Mouse (Mus musculus): ENCODE data around the gene Fbxl13. TPM values are rescaled to one million over a fixed set of nuclear protein-coding genes. Genes with fewer than 3 reads are reported as not detected.

Gene Fbxl13
- polyA plus RNA-seq, 1 experiment from 2014 or later, result 0.26 TPM

DNA sequence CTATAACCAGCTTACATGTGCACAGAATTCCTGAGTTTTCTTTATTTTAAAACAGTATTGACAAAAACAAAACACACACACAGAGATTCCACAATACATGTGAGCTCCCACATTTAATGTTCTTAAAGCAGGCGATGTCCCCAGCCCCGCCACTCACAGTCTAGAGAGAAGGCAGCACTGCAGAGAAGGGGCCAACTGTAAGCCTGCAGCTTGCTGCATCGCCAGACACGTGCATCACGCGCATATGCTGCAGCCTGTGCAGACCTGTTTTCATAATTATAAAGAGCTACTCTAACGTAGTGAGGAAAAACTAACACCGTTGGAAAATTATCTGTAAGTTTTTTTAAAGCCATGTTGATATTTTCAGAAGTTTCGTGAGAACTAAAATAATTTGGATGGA, 28.3 kb upstream of the Fbxl13 start:
- Histone ChIP-seq H3K27me3 (ENCODE audit: insufficient read depth, poor library complexity, severe bottlenecking) (no peaks in the 10 kb centered on the region), H3K36me3 (peaks cover 12% of the 10 kb centered on the region; the same call in 1 of the 2 replicates), H3K9me3 (no peaks in the 10 kb centered on the region), H3K4me1 (peaks cover 9% of the 10 kb centered on the region; the same call in 1 of the 2 replicates), H3K27ac (no peak overlapping the region), H3K4me3 (no peak overlapping the region)
- DNase-seq (ENCODE audit: low spot score), result no peak
- WGBS, result 81% methylated on average over 9 of the region's 9 CpGs

GRCm38 (mm10) chr5:21672812-21673635, 27.6 kb upstream of the Fbxl13 start:
- Histone ChIP-seq H3K4me3 (peak overlapping the region; percentile 27; the same call in 1 of the 2 replicates), H3K27me3 (ENCODE audit: insufficient read depth, poor library complexity, severe bottlenecking) (no peaks in the 10 kb centered on the region), H3K36me3 (peaks cover 10% of the 10 kb centered on the region; the same call in 1 of the 2 replicates), H3K4me1 (peaks cover 9% of the 10 kb centered on the region; the same call in 1 of the 2 replicates), H3K27ac (peak overlapping the region; percentile 79), H3K9me3 (no peaks in the 10 kb centered on the region)
- peak; percentile 82 for DNase-seq (ENCODE audit: low spot score)
- 51% methylated on average over 23 of the region's 23 CpGs for WGBS

GRCm38 (mm10) chr5:21669307-21669706, 23.9 kb upstream of the Fbxl13 start:
- Histone ChIP-seq H3K9me3 (no peaks in the 10 kb centered on the region), H3K36me3 (no peaks in the 10 kb centered on the region), H3K27me3 (ENCODE audit: insufficient read depth, poor library complexity, severe bottlenecking) (no peaks in the 10 kb centered on the region), H3K27ac (no peak overlapping the region), H3K4me1 (peaks cover 11% of the 10 kb centered on the region; the same call in 1 of the 2 replicates), H3K4me3 (no peak overlapping the region)
- DNase-seq (ENCODE audit: low spot score), result no peak
- WGBS, result 84% methylated on average over 2 of the region's 2 CpGs

- no peaks in the 10 kb centered on the region for H3K27me3 ChIP-seq (ENCODE audit: insufficient read depth, poor library complexity, severe bottlenecking)
- peaks cover 6% of the 10 kb centered on the region; the same call in 1 of the 2 replicates for H3K4me1 ChIP-seq
- H3K4me3 ChIP-seq, result no peak overlapping the region
- H3K9me3 ChIP-seq, result no peaks in the 10 kb centered on the region
- H3K27ac ChIP-seq, result no peak overlapping the region
- DNase-seq (ENCODE audit: low spot score), result no peak
- WGBS, result 59% methylated on average over 8 of the region's 8 CpGs
- peaks cover 9% of the 10 kb centered on the region for H3K36me3 ChIP-seq
These were observed 22.0 kb upstream of the Fbxl13 start for GRCm38 (mm10) chr5:21667191-21668137.

DNA sequence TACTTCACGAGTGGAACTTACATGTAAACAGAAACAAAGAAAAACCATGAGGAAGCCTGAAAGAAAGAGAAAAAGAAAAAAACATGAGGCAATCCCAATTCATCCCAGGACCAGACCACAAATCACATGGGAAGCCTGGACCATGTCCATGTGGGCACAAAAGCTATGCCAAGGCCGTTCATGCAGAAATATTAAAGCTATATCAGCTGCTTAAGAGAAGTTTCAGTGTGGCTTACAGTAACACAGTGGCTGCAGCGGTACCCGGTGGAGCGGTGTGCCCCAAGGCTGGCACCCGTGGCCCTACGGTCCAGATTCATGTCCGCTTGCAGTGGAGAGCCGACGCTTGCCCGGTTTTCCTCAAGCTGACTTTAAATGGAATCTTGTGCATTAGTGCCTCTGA, 17.6 kb upstream of the Fbxl13 start:
- Histone ChIP-seq H3K36me3 (peaks cover 38% of the 10 kb centered on the region), H3K4me3 (no peak overlapping the region)

GRCm38 (mm10) chr5:21660850-21661249, 15.4 kb upstream of the Fbxl13 start:
- Histone ChIP-seq H3K4me1 (0 out of 2 replicates have a peak, but pooled peaks cover 2% of the 10 kb centered on the region), H3K27ac (no peak overlapping the region), H3K27me3 (ENCODE audit: insufficient read depth, poor library complexity, severe bottlenecking) (no peaks in the 10 kb centered on the region), H3K4me3 (no peak overlapping the region), H3K9me3 (no peaks in the 10 kb centered on the region), H3K36me3 (peaks cover 42% of the 10 kb centered on the region)
- WGBS, result 85% methylated on average over 6 of the region's 6 CpGs
- no peak for DNase-seq (ENCODE audit: low spot score)

More for the DNA sequence above, 17.6 kb upstream of the Fbxl13 start:
- DNase-seq (ENCODE audit: low spot score), result no peak
- Histone ChIP-seq H3K4me1 (peaks cover 8% of the 10 kb centered on the region; the same call in 1 of the 2 replicates), H3K27ac (no peak overlapping the region), H3K27me3 (ENCODE audit: insufficient read depth, poor library complexity, severe bottlenecking) (no peaks in the 10 kb centered on the region), H3K9me3 (no peaks in the 10 kb centered on the region)
- WGBS, result 91% methylated on average over 11 of the region's 11 CpGs

- H3K27me3 ChIP-seq (ENCODE audit: insufficient read depth, poor library complexity, severe bottlenecking), result no peaks in the 10 kb centered on the region
- 52% methylated on average over 11 of the region's 11 CpGs for WGBS
- H3K4me1 ChIP-seq, result 0 out of 2 replicates have a peak, but pooled peaks cover 2% of the 10 kb centered on the region
- H3K9me3 ChIP-seq, result no peaks in the 10 kb centered on the region
- H3K4me3 ChIP-seq, result no peak overlapping the region
- 0 out of 2 replicates have a peak overlapping the region, but pooled peaks have one; percentile 7 for H3K27ac ChIP-seq
- DNase-seq (ENCODE audit: low spot score), result peak; percentile 85
- H3K36me3 ChIP-seq, result peaks cover 49% of the 10 kb centered on the region
These were observed 13.4 kb upstream of the Fbxl13 start for GRCm38 (mm10) chr5:21658623-21659395.

GRCm38 (mm10) chr5:21658038-21658437, 12.6 kb upstream of the Fbxl13 start:
- Histone ChIP-seq H3K27ac (no peak overlapping the region), H3K27me3 (ENCODE audit: insufficient read depth, poor library complexity, severe bottlenecking) (no peaks in the 10 kb centered on the region), H3K4me1 (0 out of 2 replicates have a peak, but pooled peaks cover 2% of the 10 kb centered on the region), H3K36me3 (peaks cover 53% of the 10 kb centered on the region), H3K4me3 (no peak overlapping the region), H3K9me3 (no peaks in the 10 kb centered on the region)
- 89% methylated on average over 6 of the region's 6 CpGs for WGBS
- no peak for DNase-seq (ENCODE audit: low spot score)

GRCm38 (mm10) chr5:21656912-21657311, 11.5 kb upstream of the Fbxl13 start:
- Histone ChIP-seq H3K27ac (no peak overlapping the region), H3K27me3 (ENCODE audit: insufficient read depth, poor library complexity, severe bottlenecking) (no peaks in the 10 kb centered on the region), H3K36me3 (peaks cover 54% of the 10 kb centered on the region), H3K4me1 (0 out of 2 replicates have a peak, but pooled peaks cover 2% of the 10 kb centered on the region), H3K9me3 (no peaks in the 10 kb centered on the region), H3K4me3 (no peak overlapping the region)
- DNase-seq (ENCODE audit: low spot score), result no peak
- WGBS, result 87% methylated on average over 9 of the region's 9 CpGs

- Histone ChIP-seq H3K27ac (no peak overlapping the region), H3K9me3 (no peaks in the 10 kb centered on the region), H3K4me1 (peaks cover 5% of the 10 kb centered on the region; the same call in 1 of the 2 replicates), H3K4me3 (no peak overlapping the region), H3K36me3 (peaks cover 68% of the 10 kb centered on the region), H3K27me3 (ENCODE audit: insufficient read depth, poor library complexity, severe bottlenecking) (no peaks in the 10 kb centered on the region)
- WGBS, result 80% methylated on average over 7 of the region's 7 CpGs
- no peak for DNase-seq (ENCODE audit: low spot score)
These were observed 6.6 kb upstream of the Fbxl13 start for GRCm38 (mm10) chr5:21651885-21652612.

GRCm38 (mm10) chr5:21650736-21651135, 5.3 kb upstream of the Fbxl13 start:
- peaks cover 64% of the 10 kb centered on the region for H3K36me3 ChIP-seq
- DNase-seq (ENCODE audit: low spot score), result no peak
- H3K4me1 ChIP-seq, result peaks cover 13% of the 10 kb centered on the region; the same call in 1 of the 2 replicates
- 79% methylated on average over 2 of the region's 2 CpGs for WGBS
- no peaks in the 10 kb centered on the region for H3K9me3 ChIP-seq
- H3K27ac ChIP-seq, result no peak overlapping the region
- no peaks in the 10 kb centered on the region for H3K27me3 ChIP-seq (ENCODE audit: insufficient read depth, poor library complexity, severe bottlenecking)
- H3K4me3 ChIP-seq, result no peak overlapping the region

Data from heart, embryonic 10.5 days (tissue).